Mouse (Mus musculus) embryonic facial prominence, embryonic 15.5 days (tissue): ENCODE measurements around the gene Trpm7. TPM values are rescaled to one million over a fixed set of nuclear protein-coding genes. Genes with fewer than 3 reads are reported as not detected.
A peak's percentile ranks its signal among the peaks of the same experiment; 100 is the strongest.

ENCODE experiments used
- ATAC-seq: fragments of 200-750 bp; cut with Nextera tagmentation; 2 replicates; pipeline ENCODE4 v1.8.0; 2017; ENCODE audit warnings: low read depth, moderate TSS enrichment; ENCODE audit not compliant: insufficient number of reproducible peaks, low FRiP score, low TSS enrichment
- H3K27ac ChIP-seq: fragments of 300-500 bp; sonication (generic); replicated peaks from 2 replicates; pipeline ENCODE4 v1.5.1; 2015; ENCODE audit warnings: mild to moderate bottlenecking, inconsistent platforms
- H3K27me3 ChIP-seq: fragments of 300-500 bp; sonication (generic); 2 replicates; pipeline ENCODE4 v1.6.1; 2015; ENCODE audit warnings: inconsistent platforms
- H3K36me3 ChIP-seq: fragments of 300-500 bp; sonication (generic); 2 replicates; pipeline ENCODE4 v1.6.1; 2015; ENCODE audit warnings: mild to moderate bottlenecking, inconsistent platforms
- H3K4me1 ChIP-seq: fragments of 300-500 bp; sonication (generic); 2 replicates; pipeline ENCODE4 v1.6.1; 2015; ENCODE audit warnings: inconsistent platforms
- H3K4me2 ChIP-seq: fragments of 300-500 bp; sonication (generic); replicated peaks from 2 replicates; pipeline ENCODE4 v1.6.1; 2015; ENCODE audit warnings: mild to moderate bottlenecking, inconsistent platforms
- H3K4me3 ChIP-seq: fragments of 300-500 bp; sonication (generic); replicated peaks from 2 replicates; pipeline ENCODE4 v1.5.1; 2015; ENCODE audit warnings: mild to moderate bottlenecking, inconsistent platforms
- H3K9ac ChIP-seq: fragments of 300-500 bp; sonication (generic); 2 replicates; pipeline ENCODE4 v1.6.1; 2015; ENCODE audit warnings: inconsistent platforms
- H3K9me3 ChIP-seq: fragments of 300-500 bp; sonication (generic); replicated peaks from 2 replicates; pipeline ENCODE4 v1.6.1; 2016; ENCODE audit warnings: inconsistent platforms
- WGBS: fragments of 180-500 bp; shearing (Covaris S2); methylation state at CpG from one replicate; pipeline ENCODE4 v1.1.7; 2015; 5-methylcytosine and 5-hydroxymethylcytosine counted together
- polyA plus RNA-seq: library from polyadenylated mRNA; unstranded; fragments of >200 nt; fragmentation: Nextera tagmentation; extraction: Ambion mirVana; gene quantifications from 2 replicates; pipeline ENCODE4 v1.2.1, GENCODE M21; 2015

Trpm7 gene
- polyA plus RNA-seq, 1 experiment from 2014 or later = 45.6 TPM

GRCm38 (mm10) chr2:126816644-126817347 lies 59.2 kb downstream of the Trpm7 start:
- 91% methylated on average over 4 of the region's 4 CpGs for WGBS
- no peak for ATAC-seq
- Histone ChIP-seq H3K4me2 (no peak overlapping the region), H3K4me3 (no peak overlapping the region), H3K27ac (no peak overlapping the region), H3K9me3 (no peaks in the 10 kb centered on the region), H3K9ac (no peak overlapping the region), H3K27me3 (no peaks in the 10 kb centered on the region), H3K36me3 (peaks cover 35% of the 10 kb centered on the region), H3K4me1 (no peaks in the 10 kb centered on the region)

- Histone ChIP-seq H3K4me2 (no peak overlapping the region), H3K27me3 (no peaks in the 10 kb centered on the region), H3K36me3 (peaks cover 41% of the 10 kb centered on the region), H3K4me3 (no peak overlapping the region), H3K9ac (no peak overlapping the region), H3K9me3 (no peaks in the 10 kb centered on the region), H3K4me1 (no peaks in the 10 kb centered on the region), H3K27ac (no peak overlapping the region)
- no peak; the same call in 1 of the 2 replicates for ATAC-seq
- 26% methylated on average over 1 of the region's 1 CpGs for WGBS
Observed at GRCm38 (mm10) chr2:126815822-126816221, 60.2 kb downstream of the Trpm7 start.

- Histone ChIP-seq H3K4me1 (no peaks in the 10 kb centered on the region), H3K27ac (no peak overlapping the region), H3K27me3 (no peaks in the 10 kb centered on the region), H3K9me3 (no peaks in the 10 kb centered on the region), H3K4me2 (no peak overlapping the region), H3K36me3 (peaks cover 58% of the 10 kb centered on the region), H3K4me3 (no peak overlapping the region), H3K9ac (no peak overlapping the region)
- no peak for ATAC-seq
- 94% methylated on average over 3 of the region's 3 CpGs for WGBS
Observed at GRCm38 (mm10) chr2:126801980-126802379, 74.0 kb downstream of the Trpm7 start.

GRCm38 (mm10) chr2:126798455-126798854 lies 77.6 kb downstream of the Trpm7 start:
- Histone ChIP-seq H3K27me3 (no peaks in the 10 kb centered on the region), H3K4me2 (no peak overlapping the region), H3K4me3 (no peak overlapping the region), H3K9me3 (no peaks in the 10 kb centered on the region), H3K4me1 (no peaks in the 10 kb centered on the region), H3K9ac (no peak overlapping the region), H3K36me3 (peaks cover 62% of the 10 kb centered on the region), H3K27ac (no peak overlapping the region)
- 84% methylated on average over 5 of the region's 5 CpGs for WGBS
- no peak for ATAC-seq

- ATAC-seq = no peak
- H3K4me2 ChIP-seq = no peak overlapping the region
- no peaks in the 10 kb centered on the region for H3K9me3 ChIP-seq
- no peaks in the 10 kb centered on the region for H3K27me3 ChIP-seq
- H3K27ac ChIP-seq = no peak overlapping the region
- no peaks in the 10 kb centered on the region for H3K4me1 ChIP-seq
- H3K4me3 ChIP-seq = no peak overlapping the region
- WGBS = 87% methylated on average over 3 of the region's 3 CpGs
- peaks cover 65% of the 10 kb centered on the region for H3K36me3 ChIP-seq
- no peak overlapping the region for H3K9ac ChIP-seq
Observed at GRCm38 (mm10) chr2:126795708-126796107, 80.3 kb downstream of the Trpm7 start.

- 60% methylated on average over 5 of the region's 5 CpGs for WGBS
- H3K27me3 ChIP-seq = no peaks in the 10 kb centered on the region
- H3K9ac ChIP-seq = no peak overlapping the region
- H3K4me1 ChIP-seq = peaks cover 1% of the 10 kb centered on the region; the same call in 1 of the 2 replicates
- ATAC-seq = no peak
- no peak overlapping the region for H3K4me3 ChIP-seq
- no peak overlapping the region for H3K27ac ChIP-seq
- no peak overlapping the region for H3K4me2 ChIP-seq
- H3K36me3 ChIP-seq = peaks cover 56% of the 10 kb centered on the region
- H3K9me3 ChIP-seq = no peaks in the 10 kb centered on the region
Observed at GRCm38 (mm10) chr2:126792611-126793010, 83.4 kb downstream of the Trpm7 start.

GRCm38 (mm10) chr2:126787721-126788342 lies 88.2 kb downstream of the Trpm7 start:
- ATAC-seq = peak; percentile 47; the same call in 1 of the 2 replicates
- H3K27ac ChIP-seq = 0 out of 2 replicates have a peak overlapping the region, but pooled peaks have one; percentile 5
- WGBS = 42% methylated on average over 9 of the region's 9 CpGs

GRCm38 (mm10) chr2:126783370-126783769 lies 92.7 kb downstream of the Trpm7 start, which contains the start of gene Usp50:
Usp50 (minus strand) TSS chr2:126783470.
- no peak within 1 kb of the TSS for H3K9ac ChIP-seq
- no peaks in the 10 kb centered on the region for H3K27me3 ChIP-seq
- H3K9me3 ChIP-seq = no peaks in the 10 kb centered on the region
- ATAC-seq = no peak
- H3K27ac ChIP-seq = no peak within 1 kb of the TSS
- no peaks in the 10 kb centered on the region for H3K36me3 ChIP-seq
- WGBS = 63% methylated on average over 4 of the region's 4 CpGs
- no peak within 1 kb of the TSS for H3K4me3 ChIP-seq
- no peak within 1 kb of the TSS for H3K4me2 ChIP-seq
- peaks cover 3% of the 10 kb centered on the region; the same call in 1 of the 2 replicates for H3K4me1 ChIP-seq

More at GRCm38 (mm10) chr2:126787721-126788342, 88.2 kb downstream of the Trpm7 start:
- H3K9ac ChIP-seq = no peak overlapping the region
- no peaks in the 10 kb centered on the region for H3K9me3 ChIP-seq
- peaks cover 3% of the 10 kb centered on the region; the same call in 1 of the 2 replicates for H3K4me1 ChIP-seq
- no peaks in the 10 kb centered on the region for H3K27me3 ChIP-seq
- H3K4me3 ChIP-seq = no peak overlapping the region
- H3K36me3 ChIP-seq = peaks cover 24% of the 10 kb centered on the region
- no peak overlapping the region for H3K4me2 ChIP-seq

- Histone ChIP-seq H3K4me2 (no peak overlapping the region), H3K27me3 (no peaks in the 10 kb centered on the region), H3K27ac (no peak overlapping the region), H3K4me1 (no peaks in the 10 kb centered on the region; the same call in 1 of the 2 replicates), H3K36me3 (no peaks in the 10 kb centered on the region), H3K9ac (no peak overlapping the region), H3K9me3 (no peaks in the 10 kb centered on the region), H3K4me3 (no peak overlapping the region)
- WGBS = 58% methylated on average over 3 of the region's 3 CpGs
- ATAC-seq = no peak
Observed at GRCm38 (mm10) chr2:126782433-126782832, 93.6 kb downstream of the Trpm7 start.

- ATAC-seq = no peak
- H3K27ac ChIP-seq = no peak overlapping the region
- H3K4me1 ChIP-seq = no peaks in the 10 kb centered on the region
- H3K36me3 ChIP-seq = no peaks in the 10 kb centered on the region
- 95% methylated on average over 1 of the region's 1 CpGs for WGBS
- no peak overlapping the region for H3K4me3 ChIP-seq
- no peak overlapping the region for H3K4me2 ChIP-seq
- H3K27me3 ChIP-seq = no peaks in the 10 kb centered on the region
- no peak overlapping the region for H3K9ac ChIP-seq
- H3K9me3 ChIP-seq = no peaks in the 10 kb centered on the region
Observed at GRCm38 (mm10) chr2:126781478-126781877, 94.6 kb downstream of the Trpm7 start.

GRCm38 (mm10) chr2:126780286-126780685 lies 95.7 kb downstream of the Trpm7 start:
- Histone ChIP-seq H3K9me3 (no peaks in the 10 kb centered on the region), H3K9ac (no peak overlapping the region), H3K36me3 (no peaks in the 10 kb centered on the region), H3K27ac (no peak overlapping the region), H3K4me3 (no peak overlapping the region), H3K27me3 (no peaks in the 10 kb centered on the region), H3K4me2 (no peak overlapping the region), H3K4me1 (no peaks in the 10 kb centered on the region)
- WGBS = 86% methylated on average over 10 of the region's 10 CpGs
- no peak; the same call in 1 of the 2 replicates for ATAC-seq
